Mouse (Mus musculus): ENCODE measurements at regions not wholly inside any gene's neighbourhood (a gene's known extent, or its start where the extent isn't known, plus 50 kb on each side); places are given as distances from the start of the nearest gene placed in this dataset.
"Not testable (repeated sequence)": the region's sequence is repeated elsewhere in the genome, so short reads cannot be mapped to it uniquely, and the experiment has no call there.

DNA sequence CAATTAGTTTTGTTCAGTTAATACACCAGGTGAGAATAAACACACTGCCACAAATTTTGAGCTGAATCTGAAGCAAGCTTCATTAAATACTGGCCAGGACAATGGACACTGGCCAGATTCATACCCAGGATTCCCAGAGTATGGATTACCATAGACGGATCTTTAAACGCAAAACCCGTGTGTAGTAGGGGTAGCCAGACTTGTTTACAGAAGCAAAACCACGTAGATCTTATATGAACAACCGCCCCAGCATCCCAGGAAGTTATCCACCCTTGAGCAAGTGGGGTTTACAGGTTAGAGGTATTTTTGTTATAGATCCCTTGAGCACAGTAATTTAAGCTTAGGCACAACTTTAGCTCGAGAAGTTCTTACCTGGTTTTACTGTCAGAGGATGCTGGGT lies 71.1 kb upstream of the Ezr start:
- DNase-seq (ENCODE audit: low spot score), result no peak
- intact Hi-C loops (cut with DNase I), result no loop called here

DNA sequence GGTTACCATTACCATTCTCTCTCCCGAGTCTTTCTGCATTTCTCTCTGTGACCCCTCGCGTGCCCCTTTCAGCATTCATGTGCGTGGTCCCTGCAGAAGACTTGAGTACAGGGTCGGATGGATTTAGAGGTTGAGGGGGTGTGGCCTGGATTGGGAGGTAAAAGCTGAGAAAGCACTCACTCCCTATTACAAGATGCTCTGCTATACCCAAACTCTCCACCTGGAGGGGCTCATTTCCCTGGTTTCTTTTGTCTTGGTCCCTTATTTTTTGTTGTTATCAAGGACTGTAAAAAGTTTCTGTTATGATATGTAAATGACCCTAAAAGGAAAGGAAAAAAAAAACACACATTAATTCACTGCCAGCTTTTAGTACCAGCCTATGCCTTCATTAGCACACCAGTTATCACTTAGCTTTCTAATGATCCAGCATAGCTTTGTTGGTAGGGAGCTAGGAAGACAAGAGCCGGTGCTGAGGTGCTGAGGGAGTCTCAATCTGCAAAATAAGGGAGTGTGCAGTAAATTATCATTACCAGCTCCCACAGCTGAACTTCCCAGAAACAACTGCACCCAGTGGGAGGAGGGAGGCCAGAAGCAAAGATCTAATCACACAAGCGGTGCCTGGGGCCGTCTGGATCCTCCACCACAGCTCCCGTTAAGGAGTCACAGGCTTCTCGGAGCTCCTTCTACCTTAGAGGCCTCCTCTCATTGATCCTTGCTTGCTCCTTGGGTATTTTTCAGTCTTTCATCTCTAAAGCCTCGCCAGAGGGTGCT lies 69.8 kb upstream of the Ezr start:
- DNase-seq (ENCODE audit: low spot score), result no peak
- intact Hi-C loops (cut with DNase I), result no loop called here

DNA sequence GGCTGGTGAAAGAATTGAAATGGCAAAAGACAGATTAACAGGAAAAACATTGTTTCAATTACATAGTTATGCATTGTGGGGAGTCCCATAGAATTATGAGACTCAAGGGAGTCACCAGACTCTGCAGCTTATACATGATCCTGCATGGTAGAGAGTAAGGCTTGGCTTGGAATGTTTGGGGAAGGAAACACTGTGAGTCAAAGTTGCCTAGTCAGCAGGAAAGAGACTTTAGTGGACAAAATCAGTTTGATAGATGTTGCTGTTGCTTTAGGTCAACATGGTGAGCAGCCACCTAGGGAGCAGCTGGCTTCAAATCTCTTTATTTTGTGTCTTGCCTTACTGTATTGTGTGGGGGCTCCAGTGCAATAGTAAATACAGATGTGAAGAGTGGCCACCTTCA lies 67.9 kb upstream of the Ezr start:
- intact Hi-C loops (cut with DNase I), result no loop called here
- no peak for DNase-seq (ENCODE audit: low spot score)

DNA sequence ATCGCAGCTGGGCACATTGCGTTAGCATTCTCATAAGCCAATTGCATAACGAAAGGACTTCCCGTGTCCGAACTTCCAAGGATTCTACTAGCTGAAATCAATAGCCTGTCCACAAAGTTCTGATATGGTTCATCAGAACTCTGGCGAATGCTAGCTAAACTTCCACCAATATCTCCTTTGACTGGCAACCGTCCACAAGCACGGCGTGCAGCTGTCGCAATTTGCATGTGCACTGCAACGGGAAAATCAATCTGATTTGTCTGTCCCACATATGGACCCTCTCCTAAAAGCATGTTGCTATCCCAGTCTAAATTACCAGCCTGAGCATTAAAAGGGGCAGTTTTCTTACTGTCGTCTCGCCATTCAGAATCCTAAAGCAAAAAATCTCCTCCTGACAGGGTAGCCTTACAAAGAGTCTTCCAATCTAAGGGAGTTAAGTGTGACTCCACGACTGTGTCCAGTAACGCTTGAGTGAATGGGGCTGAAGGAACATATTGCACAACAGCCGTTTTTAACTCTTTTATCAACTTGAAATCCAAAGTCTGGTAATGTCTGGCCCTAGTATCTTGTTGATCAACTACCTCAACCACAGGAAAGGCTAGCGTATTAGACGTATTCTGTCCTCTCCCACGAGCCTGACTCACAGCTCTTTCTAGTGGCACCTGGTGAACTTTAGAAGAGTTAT lies 59.3 kb upstream of the Ezr start:
- DNase-seq (ENCODE audit: low spot score); intact Hi-C loops (cut with DNase I): not testable (repeated sequence)

DNA sequence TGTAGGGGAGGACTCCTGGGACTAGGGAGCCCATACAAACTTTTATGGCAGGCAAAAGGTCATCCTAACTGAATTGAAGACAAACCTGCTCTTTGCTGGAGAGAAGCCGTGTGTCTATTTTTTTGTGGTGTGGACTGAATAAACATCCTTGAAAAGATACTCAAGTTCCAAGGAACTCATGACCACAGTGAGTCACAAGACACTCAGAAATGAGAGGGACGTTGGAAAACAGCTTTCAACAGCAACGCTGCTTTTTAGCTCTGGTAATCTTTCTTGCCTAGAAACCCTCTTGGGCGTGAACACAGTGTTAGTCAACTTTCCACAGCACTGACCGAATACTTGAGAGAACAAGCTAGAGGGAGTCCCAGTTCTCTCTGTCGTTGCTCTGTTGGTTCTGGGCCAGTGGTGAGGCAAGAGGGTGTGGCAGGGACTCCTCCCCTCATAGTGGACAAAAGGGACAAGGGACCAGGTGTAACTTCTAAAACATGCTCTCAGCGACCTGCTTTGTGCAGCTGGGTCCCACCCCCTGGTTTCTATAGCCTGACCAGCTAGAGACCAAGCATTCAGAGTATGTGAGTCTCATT lies 52.8 kb upstream of the Ezr start:
- intact Hi-C loops (cut with DNase I), result no loop called here

More for the DNA sequence above, 52.8 kb upstream of the Ezr start:
- DNase-seq (ENCODE audit: low spot score), result peak; percentile 37
